Mouse (Mus musculus) kidney, adult 2 months (tissue): ENCODE results near the gene C130074G19Rik.

ENCODE experiments used
- CTCF ChIP-seq: fragments of 200-500 bp; conservative IDR thresholded peaks from 2 replicates; pipeline ENCODE4 v1.5.1; 2011; ENCODE audit warnings: low read depth, mild to moderate bottlenecking, control low read depth, low read length, moderate library complexity, mixed read lengths; ENCODE audit not compliant: insufficient read depth, insufficient read length
- POLR2A ChIP-seq: fragments of 200-500 bp; IDR thresholded peaks from one replicate; pipeline ENCODE4 v1.6.1; 2011; ENCODE audit warnings: low read depth, low read length, control low read depth

- TF ChIP-seq POLR2A (no peak), CTCF (no peak)
Observed at GRCm38 (mm10) chr1:184837649-184838048, 45.4 kb downstream of the C130074G19Rik start.
